Mouse (Mus musculus) forebrain, postnatal 0 days (tissue): ENCODE data around the gene Cyb561d1. TPM values are rescaled to one million over a fixed set of nuclear protein-coding genes. Genes with fewer than 3 reads are reported as not detected.
"Not testable (repeated sequence)": the region's sequence is repeated elsewhere in the genome, so short reads cannot be mapped to it uniquely, and the experiment has no call there.

ENCODE experiments used
- ATAC-seq: fragments of 200-750 bp; cut with Nextera tagmentation; 2 replicates; pipeline ENCODE4 v1.8.0; 2017; ENCODE audit warnings: mild to moderate bottlenecking, moderate library complexity
- DNase-seq: peaks from one replicate; pipeline ENCODE4 v3.0.0-alpha.2; 2015
- H3K27ac ChIP-seq: fragments of 300-500 bp; sonication (generic); 2 replicates; pipeline ENCODE4 v1.5.1; 2014; ENCODE audit warnings: low read depth, mild to moderate bottlenecking, antibody characterized with exemption, low read length, moderate library complexity, mixed read lengths
- H3K27me3 ChIP-seq: fragments of 300-500 bp; sonication (generic); 2 replicates; pipeline ENCODE4 v1.6.1; 2014; ENCODE audit warnings: mild to moderate bottlenecking, low read length, mixed read lengths; ENCODE audit not compliant: insufficient read depth
- H3K36me3 ChIP-seq: fragments of 300-500 bp; sonication (generic); 2 replicates; pipeline ENCODE4 v1.6.1; 2014; ENCODE audit warnings: mild to moderate bottlenecking, moderate library complexity; ENCODE audit not compliant: insufficient read depth
- H3K4me1 ChIP-seq: fragments of 300-500 bp; sonication (generic); 2 replicates; pipeline ENCODE4 v1.6.1; 2014; ENCODE audit warnings: antibody characterized with exemption; ENCODE audit not compliant: insufficient read depth
- H3K4me2 ChIP-seq: fragments of 300-500 bp; sonication (generic); 2 replicates; pipeline ENCODE4 v1.6.1; 2014; ENCODE audit warnings: low read depth, mild to moderate bottlenecking, moderate library complexity
- H3K4me3 ChIP-seq: fragments of 300-500 bp; sonication (generic); 2 replicates; pipeline ENCODE4 v1.5.1; 2014; ENCODE audit warnings: low read depth, low read length, mixed read lengths
- H3K9ac ChIP-seq: fragments of 300-500 bp; sonication (generic); 2 replicates; pipeline ENCODE4 v1.6.1; 2014; ENCODE audit warnings: mild to moderate bottlenecking
- H3K9me3 ChIP-seq: fragments of 300-500 bp; sonication (generic); 2 replicates; pipeline ENCODE4 v1.6.1; 2016; ENCODE audit warnings: low read length
- CTCF ChIP-seq: sonication (generic); IDR thresholded peaks from 2 replicates; pipeline ENCODE4 v1.5.1; 2016; ENCODE audit warnings: antibody characterized with exemption, control low read depth, low read depth
- WGBS: fragments of 180-500 bp; shearing (Covaris S2); extraction: QIAGEN DNeasy Blood & Tissue Kit; methylation state at CpG from one replicate; pipeline ENCODE4 v1.1.7; 2014; 5-methylcytosine and 5-hydroxymethylcytosine counted together
- polyA plus RNA-seq: library from polyadenylated mRNA; unstranded; fragments of >200 nt; fragmentation: Nextera tagmentation; extraction: Ambion mirVana; gene quantifications from 2 replicates; pipeline ENCODE4 v1.2.1, GENCODE M21; 2015
- total RNA-seq: library from RNA; depleted of rRNA; stranded (reverse); fragments of >200 nt; gene quantifications from 2 replicates; pipeline ENCODE4 v1.2.3, GENCODE M21; 2014; rRNA removed

Gene Cyb561d1
- total RNA-seq (4.1 and 5.4 TPM in 2 replicates), polyA plus RNA-seq (3.3 and 4.5 TPM in 2 replicates)

DNA sequence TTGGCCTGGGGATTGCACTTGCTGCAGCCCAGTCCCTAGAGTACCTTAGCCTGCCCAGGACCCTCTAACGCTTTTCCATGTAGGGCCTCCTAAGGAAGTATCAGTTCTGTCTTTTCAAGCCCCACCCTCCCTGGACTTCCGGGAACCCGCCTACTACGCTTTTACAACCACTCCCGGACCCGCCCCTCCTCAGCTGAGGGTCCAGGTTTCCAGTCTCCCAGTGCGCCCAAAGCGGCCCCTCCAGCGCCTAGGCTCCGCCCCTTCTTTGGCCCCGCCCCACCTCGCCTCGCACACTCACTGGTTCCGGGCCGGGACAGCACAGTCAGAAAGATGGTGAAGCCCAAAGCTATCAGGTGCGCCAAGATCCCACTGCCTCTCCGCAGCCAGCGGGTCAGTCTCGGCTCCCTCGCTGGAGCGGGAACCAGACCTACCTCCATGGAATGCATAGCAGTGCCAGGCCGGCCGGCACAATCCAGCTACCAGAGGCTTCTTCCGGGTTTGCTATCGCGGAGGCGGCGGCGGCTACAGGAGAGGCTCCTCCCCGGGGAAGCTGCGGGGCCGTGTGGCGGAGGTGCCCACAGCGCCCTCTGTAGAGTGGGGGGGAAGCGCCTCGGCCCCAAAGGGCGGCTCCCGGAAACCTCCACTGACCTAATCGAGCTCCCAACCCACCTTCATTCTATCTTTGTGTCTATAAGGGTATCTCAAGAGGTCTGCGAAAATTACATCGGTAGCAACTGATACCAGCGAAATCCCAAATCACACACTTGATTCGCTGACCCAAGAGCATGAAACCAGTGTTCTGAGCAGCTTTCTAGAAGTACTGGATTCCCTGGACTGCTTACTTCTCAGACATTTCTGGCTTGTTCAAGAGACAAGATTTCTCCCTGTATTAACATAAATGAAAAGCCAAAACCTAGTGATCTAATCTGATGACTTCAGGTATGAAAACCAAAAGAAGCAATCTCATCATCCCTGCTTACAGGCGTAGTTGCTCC lies at the start of gene Cyb561d1:
TSS of gene Cyb561d1 (minus strand) at position 884 of the 995 bp plus-strand sequence.
- H3K36me3 ChIP-seq = peaks cover 52% of the 10 kb centered on the region

DNA sequence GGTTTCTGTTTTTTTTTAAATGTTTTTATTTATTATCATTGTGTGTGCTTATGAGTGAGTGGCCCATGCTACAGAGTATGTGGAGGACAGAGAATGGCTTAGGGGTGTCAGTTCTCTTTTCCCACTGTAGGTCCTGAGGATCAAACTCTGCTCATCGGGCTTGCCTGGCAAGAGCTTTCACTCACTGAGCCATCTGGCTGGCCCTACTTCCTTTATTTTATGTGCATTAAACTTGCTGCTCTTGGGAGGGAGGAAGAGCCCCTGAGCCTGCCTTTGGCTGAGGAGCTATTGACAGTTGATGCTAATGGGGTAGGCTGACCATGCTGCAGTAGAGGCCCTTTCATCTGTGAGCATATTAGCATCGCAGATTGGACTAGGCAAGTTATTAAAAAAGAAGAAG lies 45.8 kb upstream of the Cyb561d1 start:
- 86% methylated on average over 2 of the region's 2 CpGs for WGBS
- no peak overlapping the region for H3K4me2 ChIP-seq
- no peak for DNase-seq

More for the DNA sequence above, at the start of gene Cyb561d1:
- H3K9me3 ChIP-seq = no peaks in the 10 kb centered on the region
- no peaks in the 10 kb centered on the region for H3K27me3 ChIP-seq
- peak within 1 kb of the TSS; percentile 83 for H3K27ac ChIP-seq
- H3K9ac ChIP-seq = peak within 1 kb of the TSS; percentile 68
- DNase-seq (peak; percentile 84), ATAC-seq (peak; percentile 81)
- peak; percentile 72 for TF ChIP-seq CTCF
- WGBS = 3% methylated on average over 44 of the region's 44 CpGs
- H3K4me1 ChIP-seq = peaks cover 17% of the 10 kb centered on the region
- peak within 1 kb of the TSS; percentile 75 for H3K4me2 ChIP-seq
- H3K4me3 ChIP-seq = peak within 1 kb of the TSS; percentile 54

DNA sequence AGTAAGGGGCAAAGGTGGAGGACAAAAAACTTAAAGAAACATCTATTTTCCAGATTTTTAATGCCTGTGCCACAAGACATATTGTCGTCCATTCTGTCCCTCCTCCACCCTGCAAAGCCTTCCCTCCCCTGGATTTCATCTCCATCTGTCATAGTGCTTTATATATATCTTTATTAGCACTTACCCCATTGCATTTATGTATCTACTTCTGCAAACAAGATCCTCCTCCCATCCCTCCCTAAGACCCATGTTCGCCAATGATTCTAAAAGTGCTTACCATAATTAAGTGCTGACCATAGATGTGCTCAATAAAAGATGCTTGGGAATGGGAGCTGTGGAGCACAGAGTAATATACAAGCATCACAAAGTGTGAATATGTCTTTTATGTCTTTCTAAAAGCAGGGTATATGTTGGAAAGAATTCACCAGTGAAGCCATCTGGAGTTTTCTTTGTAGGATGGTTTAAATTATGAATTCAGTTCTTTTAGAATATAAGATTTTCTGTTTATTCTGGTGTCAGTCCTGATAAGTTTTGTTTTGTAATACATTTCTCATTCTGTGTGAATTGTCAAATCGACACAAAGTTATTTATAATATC lies 40.3 kb upstream of the Cyb561d1 start:
- Histone ChIP-seq H3K4me1 (no peaks in the 10 kb centered on the region), H3K9ac (no peak overlapping the region), H3K36me3 (no peaks in the 10 kb centered on the region), H3K27me3 (no peaks in the 10 kb centered on the region), H3K27ac (no peak overlapping the region), H3K4me3 (no peak overlapping the region), H3K9me3 (no peaks in the 10 kb centered on the region), H3K4me2 (no peak overlapping the region)
- ATAC-seq (no peak), DNase-seq (no peak)
- WGBS = 86% methylated on average over 3 of the region's 3 CpGs
- no peak for TF ChIP-seq CTCF

More for the DNA sequence above, 45.8 kb upstream of the Cyb561d1 start:
- H3K36me3 ChIP-seq = no peaks in the 10 kb centered on the region
- H3K4me1 ChIP-seq = no peaks in the 10 kb centered on the region
- no peak overlapping the region for H3K27ac ChIP-seq
- H3K4me3 ChIP-seq = no peak overlapping the region
- H3K9me3 ChIP-seq = no peaks in the 10 kb centered on the region
- no peak overlapping the region for H3K9ac ChIP-seq
- no peak for ATAC-seq
- no peaks in the 10 kb centered on the region for H3K27me3 ChIP-seq
- no peak for TF ChIP-seq CTCF

DNA sequence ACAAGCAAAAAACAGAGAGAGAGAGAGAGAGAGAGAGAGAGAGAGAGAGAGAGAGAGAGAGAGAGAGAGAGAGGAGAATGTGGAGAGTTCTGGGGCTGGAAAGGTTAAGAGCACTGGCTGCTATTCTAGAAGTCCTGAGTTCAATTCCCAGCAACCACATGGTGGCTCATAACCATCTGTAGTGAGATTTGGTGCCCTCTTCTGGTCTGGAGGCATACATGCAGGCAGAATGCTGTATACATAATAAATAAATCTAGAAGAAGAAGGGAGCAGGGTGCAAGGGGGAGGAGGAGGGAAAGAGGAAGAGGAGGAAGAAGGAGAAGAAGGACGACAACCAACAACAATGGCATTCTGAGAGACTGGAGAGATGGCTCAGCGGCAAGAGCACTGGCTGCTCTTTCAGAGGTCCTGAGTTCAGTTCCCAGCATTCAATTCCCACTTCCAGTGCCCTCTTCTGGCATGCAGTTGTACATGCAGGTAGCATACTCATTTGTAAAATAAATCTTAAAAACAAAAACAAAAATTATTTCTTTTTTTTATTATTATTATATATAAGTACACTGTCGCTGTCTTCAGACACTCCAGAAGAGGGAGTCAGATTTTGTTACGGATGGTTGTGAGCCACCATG lies 36.6 kb upstream of the Cyb561d1 start:
- WGBS = 86% methylated on average over 4 of the region's 4 CpGs

DNA sequence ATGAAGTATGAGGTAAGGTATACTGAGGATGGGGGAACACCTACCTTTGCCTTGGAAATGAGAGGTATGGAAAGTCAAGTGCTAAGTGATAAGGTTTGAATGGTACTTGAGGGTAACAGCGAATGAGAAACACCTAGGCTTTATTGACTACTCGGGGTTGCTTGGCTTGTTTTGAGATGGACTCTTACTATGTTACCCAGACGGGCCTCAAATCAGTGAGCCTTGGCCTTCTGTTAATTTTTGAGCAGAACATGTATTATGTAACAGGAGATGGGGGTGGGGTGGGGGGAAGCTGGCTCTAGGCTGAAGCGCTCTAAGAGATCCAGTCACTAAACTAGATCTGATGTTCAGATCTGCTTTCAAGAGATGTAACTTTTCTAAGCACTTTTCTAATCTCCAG lies 30.6 kb upstream of the Cyb561d1 start:
- Histone ChIP-seq H3K27ac (no peak overlapping the region), H3K9ac (no peak overlapping the region), H3K36me3 (no peaks in the 10 kb centered on the region), H3K9me3 (no peaks in the 10 kb centered on the region), H3K4me3 (no peak overlapping the region), H3K4me2 (no peak overlapping the region), H3K4me1 (no peaks in the 10 kb centered on the region), H3K27me3 (peaks cover 11% of the 10 kb centered on the region)
- WGBS = 88% methylated on average over 4 of the region's 4 CpGs
- ATAC-seq (no peak), DNase-seq (no peak)
- no peak for TF ChIP-seq CTCF

More for the DNA sequence above, 36.6 kb upstream of the Cyb561d1 start:
- H3K9ac ChIP-seq, H3K27ac ChIP-seq, ATAC-seq, H3K9me3 ChIP-seq, DNase-seq, H3K4me1 ChIP-seq, H3K27me3 ChIP-seq, H3K36me3 ChIP-seq, H3K4me2 ChIP-seq, H3K4me3 ChIP-seq: not testable (repeated sequence)

DNA sequence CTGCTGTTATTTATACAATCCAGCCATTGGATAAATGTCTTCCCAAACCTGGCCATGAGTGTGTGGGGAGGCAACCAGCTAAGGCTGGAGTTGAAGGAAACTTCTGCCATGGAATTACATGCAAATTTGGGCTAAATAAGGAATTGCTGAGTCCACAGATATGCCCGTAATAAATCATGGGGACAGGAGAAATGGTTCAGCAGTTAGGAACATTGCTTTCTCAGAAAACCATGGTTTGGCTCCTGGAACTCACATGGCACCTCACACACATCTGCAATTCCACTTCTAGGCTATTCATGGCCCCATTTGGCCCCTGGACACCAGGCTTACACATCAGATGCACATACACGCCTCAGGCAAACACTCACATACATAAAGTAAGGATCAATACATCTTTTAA lies 26.5 kb upstream of the Cyb561d1 start:
- H3K27ac ChIP-seq = no peak overlapping the region
- no peaks in the 10 kb centered on the region for H3K36me3 ChIP-seq
- H3K4me3 ChIP-seq = no peak overlapping the region
- ATAC-seq (no peak), DNase-seq (no peak)
- peaks cover 4% of the 10 kb centered on the region; the same call in 1 of the 2 replicates for H3K4me1 ChIP-seq
- H3K9me3 ChIP-seq = no peaks in the 10 kb centered on the region
- H3K4me2 ChIP-seq = no peak overlapping the region; the same call in 1 of the 2 replicates
- no peak overlapping the region for H3K9ac ChIP-seq
- H3K27me3 ChIP-seq = peaks cover 31% of the 10 kb centered on the region
- WGBS = 87% methylated on average over 2 of the region's 2 CpGs
- no peak for TF ChIP-seq CTCF
